Mouse (Mus musculus) layer of hippocampus, adult 18-20 months (tissue): ENCODE data around the gene B430306N03Rik. TPM values are rescaled to one million over a fixed set of nuclear protein-coding genes. Genes with fewer than 3 reads are reported as not detected.
"Not testable (repeated sequence)": the region's sequence is repeated elsewhere in the genome, so short reads cannot be mapped to it uniquely, and the experiment has no call there.

Experiments used
- DNase-seq, 2 experiments: peaks; one replicate each; pipeline ENCODE4 v3.0.0; 2022; ENCODE audit warnings: low spot score in 2 of 2
- long read RNA-seq: library from polyadenylated mRNA; stranded (forward); transcript quantifications from one replicate; pipeline ENCODE4 v2.0.0, GENCODE M21; 2021
- total RNA-seq, 2 experiments: library from RNA; stranded (reverse); gene quantifications; 2 replicates each; pipeline ENCODE4 v1.2.3; 2021

B430306N03Rik gene
- under 1 TPM in 1 of 2 experiments, not detected in 1; 0.10 TPM for total RNA-seq
- long read RNA-seq, result 0 reads

DNA sequence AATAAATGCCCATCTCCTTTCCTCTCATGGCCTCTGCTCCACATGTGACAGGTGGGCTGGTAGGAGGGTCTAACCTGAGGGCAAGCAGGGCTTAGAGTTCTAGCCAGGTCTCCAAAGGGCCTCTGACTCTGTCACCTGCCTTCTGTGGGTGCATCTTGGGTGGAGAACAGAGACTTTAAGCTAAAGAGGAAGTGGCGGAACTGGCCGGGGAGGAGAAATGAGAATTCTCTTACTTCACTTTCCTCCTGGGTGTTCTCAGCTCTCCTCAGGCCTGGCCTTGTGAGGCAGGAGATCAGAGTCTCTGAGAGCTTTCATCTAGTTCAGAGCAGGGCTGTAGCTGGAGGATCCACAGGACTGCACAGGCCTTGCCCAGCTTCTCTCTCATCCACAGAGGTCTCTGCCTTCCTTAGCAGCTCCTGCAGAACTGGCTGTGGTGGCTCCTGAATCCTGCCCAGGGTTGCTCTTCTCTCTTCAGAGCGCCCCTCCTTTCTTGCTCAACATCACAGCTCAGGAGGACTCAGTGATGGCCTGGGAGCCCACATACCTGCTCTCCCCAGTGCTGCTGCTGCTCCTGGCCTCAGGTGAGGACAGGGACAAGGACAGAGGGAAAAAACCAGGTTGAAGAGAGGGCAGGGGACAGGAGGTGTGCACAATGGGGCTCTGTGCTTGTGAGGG lies at the start of gene B430306N03Rik:
Gene B430306N03Rik, plus strand, starts transcription at position 237 of the 675 bp plus-strand sequence.
- not testable (repeated sequence) for DNase-seq

DNA sequence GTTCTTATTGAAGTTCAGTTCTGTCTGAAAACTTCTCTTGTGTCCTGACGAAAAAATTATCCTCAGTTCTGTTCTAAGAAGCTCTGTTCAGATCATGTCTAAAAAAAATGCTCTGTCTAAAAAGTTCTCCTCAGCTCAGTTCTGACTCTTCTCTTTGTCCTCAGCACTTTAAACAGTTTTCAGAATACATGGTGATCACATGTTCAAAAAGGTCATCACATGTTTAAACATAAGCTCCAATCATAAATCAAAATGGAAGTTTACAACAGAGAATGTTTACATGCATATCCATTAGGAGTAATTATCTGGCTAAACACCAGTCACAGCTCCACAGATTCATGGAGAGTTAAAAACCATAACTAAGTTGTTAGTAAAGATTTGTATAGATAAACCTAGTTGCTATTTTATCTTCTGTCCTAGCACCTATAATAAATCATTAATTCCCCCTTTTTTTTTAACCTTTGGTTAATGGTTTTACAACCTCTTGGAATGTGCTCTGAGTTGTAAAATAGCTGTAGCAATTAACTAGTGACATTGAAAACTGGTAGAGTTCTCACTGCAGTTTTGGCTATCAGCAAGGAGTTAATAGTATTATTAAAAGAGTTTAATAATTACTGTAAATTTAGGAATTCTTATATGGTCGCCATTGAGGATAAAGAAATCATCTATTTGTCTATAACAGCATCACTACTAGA lies 49.2 kb upstream of the B430306N03Rik start:
- DNase-seq, result no peak

DNA sequence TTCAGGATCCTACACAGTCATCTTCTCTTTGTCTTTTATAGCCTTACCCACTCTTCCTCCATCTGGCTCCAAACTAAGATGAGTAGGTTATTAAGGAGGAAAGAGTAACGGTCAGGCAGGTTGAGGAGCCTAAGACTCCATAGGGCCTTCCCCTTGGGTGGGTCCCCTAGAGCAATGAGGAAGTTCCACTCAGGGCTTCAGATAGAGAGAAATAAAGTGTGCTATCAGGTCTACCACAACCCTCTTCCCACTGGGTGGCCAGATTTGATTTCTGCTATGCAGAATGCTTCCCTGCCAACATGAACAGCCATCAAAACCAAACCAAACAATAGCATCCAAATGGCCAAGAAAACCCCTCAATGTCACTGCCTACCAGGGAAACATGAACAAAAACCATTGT lies 48.4 kb upstream of the B430306N03Rik start:
- no peak for DNase-seq

DNA sequence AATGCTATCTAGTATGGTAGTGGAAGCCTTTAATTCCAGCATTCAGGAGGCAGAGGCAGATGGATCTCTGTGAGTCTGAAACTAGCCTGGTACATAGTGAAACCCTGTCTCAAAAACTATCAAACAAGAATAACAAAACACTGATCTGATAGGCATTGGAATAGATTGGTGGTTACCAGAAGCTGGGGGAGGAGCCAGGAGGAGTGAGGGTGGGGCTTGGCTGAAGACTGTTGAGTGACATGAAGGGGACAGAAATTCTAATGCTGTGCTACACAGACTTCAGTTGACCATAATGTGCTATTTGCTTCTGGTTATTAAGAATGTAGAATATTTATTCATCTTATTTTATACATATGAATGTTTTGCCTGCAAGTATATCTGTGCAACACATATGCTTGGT lies 47.7 kb upstream of the B430306N03Rik start:
- no peak for DNase-seq

DNA sequence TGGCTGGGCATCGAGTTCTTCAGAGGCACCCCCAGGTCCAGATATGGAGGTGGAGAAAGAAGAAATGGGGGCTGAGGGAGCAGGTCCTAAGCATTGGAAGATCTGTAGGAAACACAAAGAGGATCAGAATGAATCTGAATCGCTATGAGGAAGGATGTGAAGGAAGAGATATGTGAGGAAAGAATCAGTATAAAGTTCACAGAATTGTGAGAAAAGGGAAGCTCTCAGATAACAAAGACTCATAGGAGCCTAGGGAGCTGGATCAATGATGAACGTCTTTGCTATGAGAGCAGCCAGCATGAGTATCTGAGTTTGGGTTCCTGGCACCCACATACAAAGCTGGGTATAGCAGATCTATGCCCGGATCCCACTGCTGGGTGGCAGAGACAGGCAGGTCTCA lies 46.1 kb upstream of the B430306N03Rik start:
- DNase-seq, result no peak

DNA sequence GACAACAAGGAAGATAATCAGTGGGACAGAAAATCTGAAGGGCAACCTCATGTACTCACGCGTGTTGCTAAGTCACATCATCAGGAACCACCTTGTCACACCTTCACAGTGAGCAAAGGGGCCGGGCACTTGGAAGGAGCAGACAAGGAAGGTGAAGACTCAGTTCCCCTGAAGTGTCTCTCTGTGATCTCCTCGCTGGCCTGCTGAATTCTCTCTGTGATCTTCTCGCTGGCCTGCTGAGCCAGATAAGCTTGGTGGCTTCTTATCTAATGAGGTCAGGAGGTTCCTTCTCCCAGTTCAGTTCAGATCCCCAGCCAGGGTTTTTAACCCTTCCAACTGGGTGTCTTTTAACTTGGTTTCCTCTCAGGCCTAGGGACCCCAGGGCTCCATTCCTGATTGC lies 43.8 kb upstream of the B430306N03Rik start:
- no peak for DNase-seq

DNA sequence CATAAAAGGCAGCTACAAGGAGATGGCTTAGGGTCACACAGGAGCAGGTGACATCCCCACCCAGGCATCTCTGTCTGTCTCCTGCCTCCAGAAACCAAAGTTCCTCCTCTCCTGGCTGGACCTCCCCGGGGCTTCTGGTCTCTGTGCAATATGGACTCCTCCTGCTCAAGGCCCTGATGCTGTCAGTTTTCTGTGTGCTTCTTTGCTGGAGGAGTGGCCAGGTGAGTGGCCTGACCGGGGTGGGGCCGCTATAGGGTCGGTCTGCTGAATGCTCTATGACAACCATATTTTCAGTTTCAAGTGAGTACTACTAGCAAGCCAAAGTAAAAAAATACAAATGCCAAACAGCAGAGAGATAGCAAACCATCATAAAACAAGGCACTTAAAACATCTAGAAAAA lies 43.3 kb upstream of the B430306N03Rik start:
- DNase-seq, result no peak

DNA sequence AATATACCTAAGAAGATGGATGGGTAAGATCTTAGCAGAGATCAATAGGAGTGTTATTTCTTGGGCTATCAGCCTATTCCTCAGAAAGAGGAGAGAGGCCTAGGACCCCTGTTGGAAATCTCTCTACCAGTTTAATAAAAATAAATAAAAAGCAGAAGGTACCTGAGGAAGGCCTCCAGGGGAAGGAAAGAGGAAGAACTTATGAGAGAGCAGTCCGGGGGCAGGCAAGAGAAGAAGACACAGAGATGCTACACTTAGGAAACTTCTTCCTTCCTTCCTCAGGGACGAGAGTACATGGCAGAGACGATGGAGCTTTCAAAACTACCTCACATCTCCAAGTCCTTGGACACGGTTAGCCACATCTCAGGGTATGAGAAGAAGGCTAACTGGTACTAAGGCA lies 41.8 kb upstream of the B430306N03Rik start:
- no peak for DNase-seq

DNA sequence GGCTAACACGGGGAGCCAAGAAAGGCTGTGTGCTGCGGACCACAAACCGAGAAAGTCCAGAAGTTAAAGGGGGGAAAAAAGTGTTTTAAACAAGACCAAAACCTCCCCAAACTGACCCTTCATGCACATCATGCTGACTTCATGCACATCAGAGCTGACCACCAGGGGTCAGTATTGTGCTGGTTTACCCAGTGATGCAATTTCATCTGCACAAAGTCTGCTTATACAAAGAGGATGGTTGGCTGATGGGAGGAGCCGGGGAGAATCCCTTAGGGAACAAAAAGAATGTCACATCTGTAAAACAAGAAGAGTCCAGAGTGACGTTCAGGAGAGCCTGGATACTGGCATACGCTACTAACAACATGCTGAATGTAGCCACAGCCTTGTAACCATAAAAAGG lies 41.1 kb upstream of the B430306N03Rik start:
- peak; percentile 65 to 88 for DNase-seq

DNA sequence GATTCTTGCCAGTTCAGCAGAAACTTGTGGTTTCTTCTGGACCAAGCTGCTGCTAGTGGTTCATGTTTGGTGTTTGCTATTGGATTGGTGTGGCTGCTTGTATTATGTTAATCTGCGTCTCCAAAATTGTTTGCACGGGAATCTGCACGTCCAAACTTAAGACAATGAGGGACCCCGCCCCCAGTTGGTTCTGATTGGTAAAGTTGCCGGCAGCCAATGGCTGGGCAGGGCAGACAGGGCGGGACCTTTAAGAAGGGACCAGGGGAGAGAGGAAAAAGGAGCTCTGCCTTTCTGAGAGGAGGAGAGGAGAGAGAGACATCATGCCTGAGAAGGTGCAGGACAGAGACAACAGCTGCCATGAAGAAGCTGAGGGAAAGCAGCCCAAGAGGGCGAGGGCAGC lies 40.2 kb upstream of the B430306N03Rik start:
- no peak for DNase-seq

DNA sequence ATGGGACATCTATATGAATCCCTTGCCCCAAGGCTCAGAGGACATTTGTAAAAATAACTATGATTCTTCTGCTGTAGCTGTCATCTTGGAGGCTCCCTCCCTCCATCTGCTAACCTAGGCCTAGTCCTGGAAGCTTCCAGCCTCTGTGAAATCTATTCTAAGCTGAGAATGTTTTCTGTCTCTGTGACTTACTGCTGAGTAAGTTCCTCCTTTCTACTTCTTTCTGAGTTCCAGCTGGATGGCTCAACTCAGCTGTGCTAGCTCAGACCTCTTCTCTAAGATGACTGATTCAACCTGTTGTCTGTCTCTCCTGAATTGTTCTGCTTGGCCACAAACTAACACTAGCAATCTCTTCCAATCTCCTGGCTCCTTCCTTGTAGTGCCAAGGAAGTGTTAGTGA lies 37.6 kb upstream of the B430306N03Rik start:
- DNase-seq, result no peak

DNA sequence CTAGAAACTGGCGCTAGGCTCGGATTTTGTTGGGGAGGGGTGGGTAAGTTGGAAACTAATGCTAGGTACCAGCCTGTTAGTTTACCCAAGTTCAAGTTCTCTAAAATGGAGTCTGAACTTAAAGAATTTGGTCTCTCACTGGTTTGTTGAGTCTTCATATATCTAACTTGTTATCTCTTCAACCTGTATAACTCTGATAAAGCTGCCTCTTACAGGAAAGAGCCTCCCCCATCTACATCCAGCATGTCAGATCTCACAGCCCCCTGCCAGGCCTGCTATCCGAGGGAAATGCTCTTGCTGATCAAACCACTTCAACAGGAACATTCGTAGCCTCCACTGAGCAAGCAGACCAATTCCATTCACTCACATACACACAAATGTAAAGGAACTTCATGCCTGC lies 36.9 kb upstream of the B430306N03Rik start:
- DNase-seq, result no peak

DNA sequence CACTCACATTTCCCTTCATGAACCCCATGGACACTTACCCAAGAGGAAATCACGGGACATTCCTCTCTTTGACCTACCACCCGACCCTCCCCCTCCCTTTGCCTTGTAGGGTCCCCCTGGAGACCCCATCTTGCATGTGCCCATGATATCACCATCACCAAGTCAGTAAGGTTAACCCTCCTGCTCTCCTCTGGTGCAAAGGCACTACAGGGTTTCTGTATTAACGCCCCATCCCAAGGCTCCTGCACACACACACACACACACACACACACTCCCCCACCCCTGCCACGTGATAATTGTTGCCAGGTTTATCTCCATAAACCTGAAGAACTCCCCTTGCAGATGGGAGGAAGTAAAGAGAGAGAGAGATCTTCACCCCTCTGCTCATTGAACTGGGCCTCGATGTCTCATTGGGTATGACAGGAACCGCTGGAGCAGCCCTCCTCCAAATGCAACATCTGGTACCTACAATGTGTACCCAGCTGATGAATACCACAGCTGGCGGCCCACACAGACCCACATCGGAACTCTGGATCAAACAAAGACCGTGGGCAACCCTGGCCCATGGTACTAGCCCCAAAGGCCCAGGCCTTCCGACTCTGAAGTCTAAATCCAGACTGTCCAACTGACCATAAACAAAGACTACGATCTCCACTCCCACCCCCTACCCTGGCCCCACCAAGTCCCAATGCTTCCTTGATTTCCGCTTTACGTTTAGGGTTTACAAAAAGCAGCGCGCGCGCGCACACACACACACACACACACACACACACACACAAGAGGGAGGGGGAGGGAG lies 34.8 kb upstream of the B430306N03Rik start:
- DNase-seq, result no peak

DNA sequence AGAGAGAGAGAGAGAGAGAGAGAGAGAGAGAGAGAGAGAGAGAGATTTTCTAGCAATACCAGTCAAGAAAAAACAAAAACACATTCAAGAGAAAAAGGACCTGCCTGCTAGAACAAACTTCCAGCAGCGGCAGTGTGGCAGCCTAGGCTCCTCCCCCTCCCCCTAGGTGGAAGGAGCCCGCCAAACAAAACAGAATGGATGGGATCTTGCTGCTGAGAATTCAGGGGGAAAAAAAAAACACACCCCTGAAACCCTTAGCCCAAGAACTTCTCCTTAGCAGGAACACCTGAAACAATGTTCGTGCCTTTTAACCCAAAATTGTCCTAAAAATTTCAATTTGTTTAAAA lies 34.2 kb upstream of the B430306N03Rik start:
- no peak for DNase-seq

DNA sequence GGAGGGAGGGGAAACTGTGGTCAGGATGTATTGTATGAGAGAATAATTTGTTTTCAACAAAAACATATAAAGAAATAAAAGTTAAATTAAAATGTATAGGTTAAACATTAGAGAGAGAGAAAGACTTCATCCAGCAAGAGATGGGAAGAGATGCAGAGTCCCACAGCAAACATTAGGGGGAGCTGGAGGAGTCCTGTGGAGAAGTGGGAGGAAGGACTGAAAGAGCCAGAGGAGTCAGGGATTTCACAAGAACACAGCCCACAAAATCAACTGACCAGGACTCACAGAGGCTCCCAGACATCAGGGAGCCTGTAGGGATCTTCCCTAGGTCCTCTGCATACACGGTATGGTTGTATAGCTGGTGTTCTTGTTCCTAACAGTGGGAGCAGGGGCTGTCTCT lies 29.2 kb upstream of the B430306N03Rik start:
- no peak for DNase-seq

DNA sequence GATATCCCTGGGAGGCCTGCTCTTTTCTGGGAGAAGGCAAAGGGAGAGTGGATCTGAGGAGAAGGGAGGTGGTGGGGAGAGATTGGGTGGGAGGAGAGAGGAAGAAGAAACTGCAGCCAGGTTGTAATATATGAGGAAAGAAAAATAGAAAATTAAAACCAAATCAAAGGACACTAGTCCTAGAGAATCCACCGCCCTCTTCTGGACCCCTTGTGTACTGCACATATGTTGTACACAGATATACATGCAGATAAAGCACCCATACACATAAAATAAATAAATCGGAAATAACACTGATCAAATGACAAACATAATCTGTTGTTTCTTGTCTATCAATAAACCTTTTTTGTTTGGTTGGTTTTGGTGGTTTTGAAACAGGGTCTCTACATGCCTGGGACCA lies 28.7 kb upstream of the B430306N03Rik start:
- no peak for DNase-seq

DNA sequence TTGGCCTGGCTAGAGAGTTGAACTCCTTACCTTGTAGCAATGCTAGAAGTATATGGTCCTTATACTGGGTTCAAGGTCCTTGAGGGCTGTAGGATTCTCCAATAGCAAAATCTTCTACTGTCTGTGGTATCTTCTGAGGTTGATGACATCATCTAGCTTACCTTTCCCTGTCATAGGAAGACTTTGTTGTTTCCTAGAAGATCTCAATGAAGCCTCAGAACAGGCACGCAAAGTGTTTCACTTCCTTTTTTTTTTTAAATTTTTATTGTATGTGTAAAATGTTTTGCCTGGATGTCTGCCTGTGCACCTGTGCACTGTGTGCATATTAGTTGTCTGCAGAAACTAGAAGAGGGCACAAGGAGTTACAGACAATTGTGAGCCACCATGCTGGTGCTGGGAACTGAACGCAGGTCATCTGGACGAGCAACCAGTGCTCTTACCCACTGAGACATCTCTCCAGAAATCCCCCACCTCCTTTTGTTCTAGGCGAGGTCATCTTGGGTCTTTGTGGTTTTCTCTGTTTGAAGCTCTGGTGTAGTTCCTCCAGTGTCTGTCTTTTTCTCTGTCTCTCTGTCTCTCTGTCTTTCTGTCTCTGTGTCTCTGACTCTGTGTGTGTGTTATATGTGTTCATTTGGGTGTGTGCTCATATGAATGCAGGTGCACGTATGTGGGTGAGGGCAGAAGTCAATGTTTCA lies 22.3 kb upstream of the B430306N03Rik start:
- DNase-seq, result no peak

DNA sequence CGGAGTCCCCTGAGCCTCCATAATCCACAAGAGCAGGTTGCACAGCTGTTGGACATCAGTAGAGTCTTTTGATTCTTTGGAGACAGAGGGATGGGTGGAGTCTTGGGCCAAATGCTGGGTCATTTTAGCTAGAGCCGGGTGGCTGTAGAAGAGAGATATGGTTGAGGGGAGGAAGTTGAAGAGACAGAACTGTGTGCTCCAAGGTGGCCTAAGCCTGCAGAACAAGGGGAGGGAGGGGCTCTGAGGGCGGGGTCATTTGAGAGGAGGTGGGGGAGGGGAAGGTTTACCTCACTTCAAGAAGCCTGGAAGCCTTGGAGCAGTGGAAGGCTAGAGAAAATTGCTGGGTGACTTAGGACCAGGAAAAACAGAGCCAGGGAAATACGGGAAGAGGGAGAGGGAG lies 16.7 kb upstream of the B430306N03Rik start, which contains the start of gene Treml2:
Gene Treml2, plus strand, starts transcription at position 296 of the 400 bp plus-strand sequence.
- DNase-seq, result no peak

DNA sequence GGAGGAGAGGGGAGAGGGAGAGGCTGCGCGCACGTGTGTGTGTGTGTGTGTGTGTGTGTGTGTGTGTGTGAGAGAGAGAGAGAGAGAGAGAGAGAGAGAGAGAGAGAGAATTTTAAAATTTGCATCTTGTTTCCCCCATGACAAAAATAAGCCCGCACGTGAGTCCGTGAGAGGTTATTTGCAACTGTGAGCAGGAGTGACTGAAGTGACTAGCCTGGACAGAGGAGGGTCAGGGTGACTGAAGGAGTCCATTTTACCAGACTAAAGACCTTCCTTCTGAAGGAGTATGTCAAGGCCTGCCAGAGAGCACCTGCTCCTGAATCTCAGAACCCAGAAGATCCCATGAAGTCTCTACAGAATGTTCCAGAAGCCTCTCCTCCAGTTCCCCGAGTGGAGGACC lies 16.2 kb upstream of the B430306N03Rik start:
- DNase-seq, result no peak

DNA sequence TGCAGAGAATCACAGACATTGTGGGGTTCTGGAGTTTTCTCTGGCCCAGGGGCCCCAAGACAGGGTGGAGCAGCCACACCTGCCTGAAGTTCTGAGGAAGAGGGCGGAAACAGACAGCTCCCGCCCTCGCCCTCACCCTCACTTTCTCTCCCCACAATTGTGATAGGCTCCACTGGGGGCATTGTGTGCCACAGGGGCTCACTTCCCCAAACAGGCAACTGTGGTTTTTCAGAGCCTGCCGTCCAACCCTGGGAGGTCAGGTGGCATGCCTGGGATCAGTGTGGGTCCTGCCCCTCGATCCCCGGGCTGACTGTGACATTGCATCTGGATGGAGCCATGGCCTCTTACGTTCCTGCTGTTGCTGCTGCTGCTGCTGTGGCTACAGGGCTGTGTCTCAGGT lies 15.7 kb upstream of the B430306N03Rik start:
- no peak for DNase-seq

DNA sequence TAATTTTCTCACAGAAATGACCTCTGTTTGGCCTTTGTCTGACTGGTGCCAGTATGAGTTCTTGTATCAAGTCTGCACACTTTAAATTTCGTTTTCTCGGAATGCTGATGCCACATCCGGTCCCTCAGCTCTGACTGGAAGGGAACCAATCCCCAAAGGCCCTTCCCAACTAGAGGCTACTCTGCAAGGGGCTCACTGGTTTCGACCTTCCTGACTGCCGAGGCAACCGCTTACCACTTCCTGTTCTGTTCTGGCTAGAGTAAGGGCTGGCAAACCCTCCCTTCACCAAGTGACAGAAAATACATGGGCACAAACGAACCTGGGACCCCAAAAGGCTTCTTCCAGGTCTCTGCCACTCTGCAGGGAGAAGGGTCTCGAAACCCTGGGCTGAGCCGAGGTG lies 15.1 kb upstream of the B430306N03Rik start:
- no peak for DNase-seq

DNA sequence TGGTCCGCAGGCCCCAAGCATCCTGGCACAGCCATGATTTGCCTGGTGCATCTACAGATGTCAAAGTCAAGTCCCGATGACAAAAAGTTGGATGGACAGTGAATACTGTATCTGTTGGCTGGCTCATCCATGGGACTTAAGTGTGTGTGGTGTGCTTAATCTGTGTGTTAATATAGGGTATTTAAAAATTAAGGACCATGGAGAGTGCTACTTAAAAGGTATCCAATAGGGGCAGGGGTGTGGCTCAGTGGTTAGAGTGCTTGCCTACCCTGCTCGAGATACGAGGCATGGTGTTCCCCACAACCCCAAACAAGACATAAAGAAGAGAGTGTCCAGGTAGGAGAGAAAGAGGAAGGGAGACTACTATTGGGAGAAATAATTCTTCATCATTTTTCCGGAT lies 14.1 kb upstream of the B430306N03Rik start:
- no peak for DNase-seq
